Mouse (Mus musculus) intestine, embryonic 16.5 days (tissue): ENCODE data around the gene Capn15. TPM values are rescaled to one million over a fixed set of nuclear protein-coding genes. Genes with fewer than 3 reads are reported as not detected.

Experiments used
- ATAC-seq: fragments of 200-750 bp; cut with Nextera tagmentation; 2 replicates; pipeline ENCODE4 v1.8.0; 2017; ENCODE audit warnings: moderate TSS enrichment, moderate library complexity
- H3K27ac ChIP-seq: fragments of 300-500 bp; sonication (generic); 2 replicates; pipeline ENCODE4 v1.5.1; 2014; ENCODE audit warnings: mild to moderate bottlenecking, low read length
- H3K27me3 ChIP-seq: fragments of 300-500 bp; sonication (generic); replicated peaks from 2 replicates; pipeline ENCODE4 v1.6.1; 2014; ENCODE audit warnings: low read length, control low read depth, mixed read lengths; ENCODE audit not compliant: control insufficient read depth, insufficient read depth
- H3K36me3 ChIP-seq: fragments of 300-500 bp; sonication (generic); 2 replicates; pipeline ENCODE4 v1.6.1; 2014; ENCODE audit warnings: low read length, control low read depth; ENCODE audit not compliant: control insufficient read depth, insufficient read depth
- H3K4me1 ChIP-seq: fragments of 300-500 bp; sonication (generic); 2 replicates; pipeline ENCODE4 v1.6.1; 2014; ENCODE audit warnings: low read length, control low read depth, mixed read lengths; ENCODE audit not compliant: control insufficient read depth, insufficient read depth
- H3K4me2 ChIP-seq: fragments of 300-500 bp; sonication (generic); 2 replicates; pipeline ENCODE4 v1.6.1; 2014; ENCODE audit warnings: low read depth, low read length, control low read depth
- H3K4me3 ChIP-seq: fragments of 300-500 bp; sonication (generic); 2 replicates; pipeline ENCODE4 v1.5.1; 2014; ENCODE audit warnings: mild to moderate bottlenecking, low read length
- H3K9ac ChIP-seq: fragments of 300-500 bp; sonication (generic); 2 replicates; pipeline ENCODE4 v1.6.1; 2014; ENCODE audit warnings: low read depth, low read length
- H3K9me3 ChIP-seq: fragments of 300-500 bp; sonication (generic); 2 replicates; pipeline ENCODE4 v1.6.1; 2016; ENCODE audit warnings: low read length, control low read depth; ENCODE audit not compliant: control insufficient read depth
- WGBS: fragments of 180-500 bp; shearing (Covaris S2); extraction: QIAGEN DNeasy Blood & Tissue Kit; methylation state at CpG from one replicate; pipeline ENCODE4 v1.1.7; 2014; 5-methylcytosine and 5-hydroxymethylcytosine counted together
- polyA plus RNA-seq: library from polyadenylated mRNA; unstranded; fragments of >200 nt; fragmentation: Nextera tagmentation; extraction: Ambion mirVana; gene quantifications from 2 replicates; pipeline ENCODE4 v1.2.1, GENCODE M21; 2015

Capn15 gene
- polyA plus RNA-seq, 1 experiment from 2014 or later = 22.3 TPM

- 66% methylated on average over 10 of the region's 10 CpGs for WGBS
- H3K27ac ChIP-seq = peak overlapping the region; percentile 61
Observed at GRCm38 (mm10) chr17:26005731-26006450, 20.3 kb upstream of the Capn15 start.

GRCm38 (mm10) chr17:26004711-26005110 is 19.1 kb upstream of the Capn15 start:
- Histone ChIP-seq H3K4me2 (0 out of 2 replicates have a peak overlapping the region, but pooled peaks have one; percentile 25), H3K27ac (peak overlapping the region; percentile 63), H3K27me3 (no peaks in the 10 kb centered on the region), H3K4me3 (peak overlapping the region; percentile 20; the same call in 1 of the 2 replicates), H3K9me3 (no peaks in the 10 kb centered on the region), H3K36me3 (no peaks in the 10 kb centered on the region), H3K4me1 (peaks cover 17% of the 10 kb centered on the region), H3K9ac (peak overlapping the region; percentile 10; the same call in 1 of the 2 replicates)
- ATAC-seq = peak; percentile 87
- WGBS = 66% methylated on average over 15 of the region's 15 CpGs

More at GRCm38 (mm10) chr17:26005731-26006450, 20.3 kb upstream of the Capn15 start:
- H3K9me3 ChIP-seq = no peaks in the 10 kb centered on the region
- no peaks in the 10 kb centered on the region for H3K27me3 ChIP-seq
- ATAC-seq = no peak
- peaks cover 17% of the 10 kb centered on the region for H3K4me1 ChIP-seq
- no peak overlapping the region for H3K4me3 ChIP-seq
- peak overlapping the region; percentile 17; the same call in 1 of the 2 replicates for H3K9ac ChIP-seq
- 0 out of 2 replicates have a peak overlapping the region, but pooled peaks have one; percentile 10 for H3K4me2 ChIP-seq
- H3K36me3 ChIP-seq = no peaks in the 10 kb centered on the region

GRCm38 (mm10) chr17:26003864-26004263 is 18.3 kb upstream of the Capn15 start:
- WGBS = 76% methylated on average over 2 of the region's 2 CpGs
- Histone ChIP-seq H3K4me1 (peaks cover 17% of the 10 kb centered on the region), H3K27ac (peak overlapping the region; percentile 52), H3K4me2 (peak overlapping the region; percentile 24; the same call in 1 of the 2 replicates), H3K27me3 (no peaks in the 10 kb centered on the region), H3K9ac (no peak overlapping the region), H3K4me3 (no peak overlapping the region), H3K36me3 (no peaks in the 10 kb centered on the region), H3K9me3 (no peaks in the 10 kb centered on the region)
- ATAC-seq = peak; percentile 50

DNA sequence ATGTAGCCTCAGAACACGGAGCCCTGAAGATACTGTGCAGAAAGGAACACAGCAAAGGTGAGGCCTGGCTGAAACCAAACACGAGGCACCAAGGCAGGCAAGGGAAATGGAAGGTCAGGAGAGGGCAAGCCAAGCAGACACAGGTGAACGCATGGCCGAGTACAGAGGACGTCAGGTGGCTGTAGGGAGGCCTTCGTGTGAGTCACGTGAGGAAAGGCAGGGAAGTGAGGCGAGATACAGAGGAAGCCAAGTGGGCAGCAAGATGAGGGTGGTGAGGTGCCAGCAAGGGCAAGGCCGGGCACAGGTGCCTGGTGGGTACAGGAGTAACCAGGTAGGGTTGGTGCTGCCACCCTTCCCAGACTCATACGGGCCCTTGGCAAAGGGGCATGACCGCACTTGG is 12.8 kb upstream of the Capn15 start:
- H3K9ac ChIP-seq = no peak overlapping the region
- no peaks in the 10 kb centered on the region for H3K36me3 ChIP-seq
- H3K27ac ChIP-seq = no peak overlapping the region
- no peak overlapping the region for H3K4me3 ChIP-seq
- no peak overlapping the region for H3K4me2 ChIP-seq
- no peaks in the 10 kb centered on the region for H3K9me3 ChIP-seq
- H3K27me3 ChIP-seq = no peaks in the 10 kb centered on the region
- 0 out of 2 replicates have a peak, but pooled peaks have one; percentile 12 for ATAC-seq
- WGBS = 86% methylated on average over 11 of the region's 11 CpGs
- no peaks in the 10 kb centered on the region for H3K4me1 ChIP-seq

DNA sequence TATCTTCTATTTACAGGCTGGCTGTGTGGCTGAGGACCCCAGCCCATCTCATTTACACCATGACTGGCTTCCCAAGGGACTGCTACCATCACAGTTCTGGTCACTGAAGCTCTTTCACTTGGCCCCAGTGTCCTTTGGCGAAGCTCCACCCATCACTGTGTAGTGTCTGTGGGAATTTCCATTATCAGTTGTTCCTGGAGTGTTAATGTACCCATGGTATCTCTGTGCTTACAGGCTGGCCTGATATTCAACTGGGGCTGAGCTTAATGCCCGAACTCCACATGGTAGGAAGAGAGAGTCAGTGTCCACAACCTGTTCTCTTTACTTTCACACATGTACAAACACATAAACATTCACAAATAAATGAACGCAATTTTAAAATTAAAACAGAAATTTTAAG is 7.9 kb upstream of the Capn15 start:
- Histone ChIP-seq H3K4me2 (no peak overlapping the region), H3K27ac (no peak overlapping the region), H3K4me1 (peaks cover 8% of the 10 kb centered on the region; the same call in 1 of the 2 replicates), H3K27me3 (no peaks in the 10 kb centered on the region), H3K9me3 (no peaks in the 10 kb centered on the region), H3K9ac (no peak overlapping the region), H3K36me3 (0 out of 2 replicates have a peak, but pooled peaks cover 6% of the 10 kb centered on the region), H3K4me3 (no peak overlapping the region)
- no peak for ATAC-seq
- 86% methylated on average over 3 of the region's 3 CpGs for WGBS

GRCm38 (mm10) chr17:25992274-25992673 is 6.7 kb upstream of the Capn15 start:
- H3K4me1 ChIP-seq = peaks cover 8% of the 10 kb centered on the region; the same call in 1 of the 2 replicates
- H3K27me3 ChIP-seq = no peaks in the 10 kb centered on the region
- no peak overlapping the region for H3K9ac ChIP-seq
- ATAC-seq = no peak
- H3K9me3 ChIP-seq = no peaks in the 10 kb centered on the region
- 0 out of 2 replicates have a peak, but pooled peaks cover 6% of the 10 kb centered on the region for H3K36me3 ChIP-seq
- WGBS = 93% methylated on average over 4 of the region's 4 CpGs
- no peak overlapping the region for H3K27ac ChIP-seq
- H3K4me2 ChIP-seq = no peak overlapping the region
- H3K4me3 ChIP-seq = no peak overlapping the region

DNA sequence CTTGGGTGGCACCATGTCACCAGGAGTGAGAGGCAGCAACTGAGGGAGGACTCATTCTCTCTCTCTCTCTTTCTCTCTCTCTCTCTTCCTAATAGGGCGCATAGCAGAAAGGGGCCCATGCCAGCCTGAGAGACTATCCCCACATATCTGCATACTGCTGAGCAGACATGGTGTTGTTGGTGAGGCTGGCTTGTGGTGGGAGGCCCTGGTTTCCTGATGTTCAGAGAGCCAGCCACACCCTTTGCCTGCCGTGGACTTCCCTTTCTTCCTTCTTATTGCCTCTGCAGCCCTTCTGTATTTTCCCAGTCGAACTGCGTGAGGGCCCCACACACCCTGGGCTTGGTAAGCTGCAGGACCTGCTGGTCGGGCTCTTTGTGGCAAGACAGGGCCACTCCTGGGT is 4.7 kb upstream of the Capn15 start:
- no peaks in the 10 kb centered on the region for H3K9me3 ChIP-seq
- H3K4me2 ChIP-seq = no peak overlapping the region
- H3K27ac ChIP-seq = peak overlapping the region; percentile 55; the same call in 1 of the 2 replicates
- H3K9ac ChIP-seq = no peak overlapping the region
- ATAC-seq = no peak
- peaks cover 8% of the 10 kb centered on the region; the same call in 1 of the 2 replicates for H3K4me1 ChIP-seq
- H3K36me3 ChIP-seq = 0 out of 2 replicates have a peak, but pooled peaks cover 6% of the 10 kb centered on the region
- no peak overlapping the region for H3K4me3 ChIP-seq
- H3K27me3 ChIP-seq = no peaks in the 10 kb centered on the region
- 82% methylated on average over 5 of the region's 5 CpGs for WGBS

- peak overlapping the region; percentile 84 for H3K9ac ChIP-seq
- no peaks in the 10 kb centered on the region for H3K9me3 ChIP-seq
- H3K27ac ChIP-seq = peak overlapping the region; percentile 84
- no peak for ATAC-seq
- H3K4me1 ChIP-seq = peaks cover 28% of the 10 kb centered on the region
- WGBS = 9% methylated on average over 17 of the region's 17 CpGs
- 0 out of 2 replicates have a peak, but pooled peaks cover 2% of the 10 kb centered on the region for H3K36me3 ChIP-seq
- peak overlapping the region; percentile 87 for H3K4me2 ChIP-seq
- no peaks in the 10 kb centered on the region for H3K27me3 ChIP-seq
- H3K4me3 ChIP-seq = peak overlapping the region; percentile 86
Observed at GRCm38 (mm10) chr17:25984556-25985305, 865 bp downstream of the Capn15 start.

GRCm38 (mm10) chr17:25984066-25984465 is 1.5 kb downstream of the Capn15 start:
- 88% methylated on average over 1 of the region's 1 CpGs for WGBS
- Histone ChIP-seq H3K9ac (no peak overlapping the region), H3K4me3 (peak overlapping the region; percentile 86)

More at GRCm38 (mm10) chr17:25984066-25984465, 1.5 kb downstream of the Capn15 start:
- Histone ChIP-seq H3K36me3 (0 out of 2 replicates have a peak, but pooled peaks cover 2% of the 10 kb centered on the region), H3K27ac (0 out of 2 replicates have a peak overlapping the region, but pooled peaks have one; percentile 40), H3K4me2 (peak overlapping the region; percentile 87), H3K9me3 (no peaks in the 10 kb centered on the region), H3K4me1 (peaks cover 30% of the 10 kb centered on the region), H3K27me3 (no peaks in the 10 kb centered on the region)
- no peak for ATAC-seq
